Mouse (Mus musculus): ENCODE results near the gene Depp1.

GRCm38 (mm10) chr6:116679563-116680288 is 29.3 kb downstream of the Depp1 start:
- TF ChIP-seq CTCF (IDR thresholded peaks at IDR 0.05; ENCODE audit: low read depth) (no peak), EP300 (IDR thresholded peaks at IDR 0.05; ENCODE audit: low read depth) (no peak)

Measured in heart, postnatal 0 days (tissue).